Mouse (Mus musculus): Measurements from ENCODE around the gene Cckbr. TPM values are rescaled to one million over a fixed set of nuclear protein-coding genes. Genes with fewer than 3 reads are reported as not detected.

The Cckbr gene
- polyA plus RNA-seq, 1 experiment from 2014 or later: 0.11 TPM

GRCm38 (mm10) chr7:105479232-105479631 lies 53.7 kb downstream of the Cckbr start:
- Histone ChIP-seq H3K36me3 (0 out of 2 replicates have a peak, but pooled peaks cover 4% of the 10 kb centered on the region), H3K9me3 (no peaks in the 10 kb centered on the region), H3K9ac (no peak overlapping the region), H3K4me1 (peaks cover 52% of the 10 kb centered on the region), H3K27ac (replicated peaks) (no peak overlapping the region), H3K4me2 (no peak overlapping the region), H3K4me3 (no peak overlapping the region), H3K27me3 (replicated peaks) (no peaks in the 10 kb centered on the region)
- WGBS: 83% methylated on average over 6 of the region's 6 CpGs
- ATAC-seq (ENCODE audit: extremely low read depth, insufficient number of reproducible peaks, low FRiP score, low TSS enrichment): no peak

- Histone ChIP-seq H3K4me1 (peaks cover 51% of the 10 kb centered on the region), H3K4me2 (peak overlapping the region; percentile 88), H3K27me3 (replicated peaks) (no peaks in the 10 kb centered on the region), H3K9ac (peak overlapping the region; percentile 92), H3K36me3 (0 out of 2 replicates have a peak, but pooled peaks cover 4% of the 10 kb centered on the region), H3K9me3 (no peaks in the 10 kb centered on the region), H3K27ac (replicated peaks) (peak overlapping the region; percentile 86), H3K4me3 (peak overlapping the region; percentile 63)
- WGBS: 52% methylated on average over 5 of the region's 5 CpGs
- ATAC-seq (ENCODE audit: extremely low read depth, insufficient number of reproducible peaks, low FRiP score, low TSS enrichment): no peak
Measured at GRCm38 (mm10) chr7:105480081-105480480, 54.5 kb downstream of the Cckbr start.

- peaks cover 45% of the 10 kb centered on the region for H3K4me1 ChIP-seq
- peak overlapping the region; percentile 88 for H3K4me2 ChIP-seq
- 0 out of 2 replicates have a peak, but pooled peaks cover 4% of the 10 kb centered on the region for H3K36me3 ChIP-seq
- ATAC-seq (ENCODE audit: extremely low read depth, insufficient number of reproducible peaks, low FRiP score, low TSS enrichment): no peak
- H3K27me3 ChIP-seq (replicated peaks): no peaks in the 10 kb centered on the region
- peak overlapping the region; percentile 63 for H3K4me3 ChIP-seq
- H3K9ac ChIP-seq: peak overlapping the region; percentile 92
- WGBS: 43% methylated on average over 23 of the region's 23 CpGs
- peak overlapping the region; percentile 86 for H3K27ac ChIP-seq (replicated peaks)
- no peaks in the 10 kb centered on the region for H3K9me3 ChIP-seq
Measured at GRCm38 (mm10) chr7:105480561-105481504, 55.3 kb downstream of the Cckbr start.

- Histone ChIP-seq H3K9me3 (no peaks in the 10 kb centered on the region), H3K4me2 (peak within 1 kb of the TSS; percentile 88), H3K9ac (peak within 1 kb of the TSS; percentile 92), H3K4me3 (peak within 1 kb of the TSS; percentile 63), H3K27me3 (replicated peaks) (no peaks in the 10 kb centered on the region), H3K36me3 (0 out of 2 replicates have a peak, but pooled peaks cover 4% of the 10 kb centered on the region), H3K27ac (replicated peaks) (peak within 1 kb of the TSS; percentile 86), H3K4me1 (peaks cover 41% of the 10 kb centered on the region)
- WGBS: 3% methylated on average over 63 of the region's 63 CpGs
- peak; percentile 56 for ATAC-seq (ENCODE audit: extremely low read depth, insufficient number of reproducible peaks, low FRiP score, low TSS enrichment)
Measured at GRCm38 (mm10) chr7:105481505-105482411, 56.2 kb downstream of the Cckbr start, which contains the start of gene Cavin3. Cavin3 (minus strand) TSS chr7:105482300.

GRCm38 (mm10) chr7:105482426-105482825 lies 56.9 kb downstream of the Cckbr start:
- peak overlapping the region; percentile 88 for H3K4me2 ChIP-seq
- H3K27me3 ChIP-seq (replicated peaks): no peaks in the 10 kb centered on the region
- WGBS: 42% methylated on average over 8 of the region's 8 CpGs
- H3K27ac ChIP-seq (replicated peaks): peak overlapping the region; percentile 86
- peaks cover 35% of the 10 kb centered on the region for H3K4me1 ChIP-seq
- ATAC-seq (ENCODE audit: extremely low read depth, insufficient number of reproducible peaks, low FRiP score, low TSS enrichment): 0 out of 2 replicates have a peak, but pooled peaks have one; percentile 10
- 0 out of 2 replicates have a peak, but pooled peaks cover 4% of the 10 kb centered on the region for H3K36me3 ChIP-seq
- no peaks in the 10 kb centered on the region for H3K9me3 ChIP-seq
- H3K9ac ChIP-seq: peak overlapping the region; percentile 92
- H3K4me3 ChIP-seq: peak overlapping the region; percentile 63

- H3K27ac ChIP-seq (replicated peaks): no peak overlapping the region
- H3K9me3 ChIP-seq: no peaks in the 10 kb centered on the region
- H3K4me2 ChIP-seq: no peak overlapping the region
- ATAC-seq (ENCODE audit: extremely low read depth, insufficient number of reproducible peaks, low FRiP score, low TSS enrichment): no peak
- H3K4me3 ChIP-seq: no peak overlapping the region
- 64% methylated on average over 5 of the region's 5 CpGs for WGBS
- 0 out of 2 replicates have a peak, but pooled peaks cover 4% of the 10 kb centered on the region for H3K36me3 ChIP-seq
- peaks cover 32% of the 10 kb centered on the region for H3K4me1 ChIP-seq
- no peaks in the 10 kb centered on the region for H3K27me3 ChIP-seq (replicated peaks)
- H3K9ac ChIP-seq: no peak overlapping the region
Measured at GRCm38 (mm10) chr7:105485029-105485428, 59.5 kb downstream of the Cckbr start.

GRCm38 (mm10) chr7:105487104-105487876 lies 61.8 kb downstream of the Cckbr start:
- 66% methylated on average over 6 of the region's 6 CpGs for WGBS
- 0 out of 2 replicates have a peak overlapping the region, but pooled peaks have one; percentile 17 for H3K27ac ChIP-seq (replicated peaks)
- H3K4me1 ChIP-seq: peaks cover 9% of the 10 kb centered on the region
- ATAC-seq (ENCODE audit: extremely low read depth, insufficient number of reproducible peaks, low FRiP score, low TSS enrichment): no peak
- H3K4me3 ChIP-seq: no peak overlapping the region
- H3K9ac ChIP-seq: no peak overlapping the region
- H3K9me3 ChIP-seq: no peaks in the 10 kb centered on the region
- H3K27me3 ChIP-seq (replicated peaks): no peaks in the 10 kb centered on the region
- H3K36me3 ChIP-seq: no peaks in the 10 kb centered on the region
- H3K4me2 ChIP-seq: no peak overlapping the region

GRCm38 (mm10) chr7:105497881-105498280 lies 72.3 kb downstream of the Cckbr start:
- WGBS: 90% methylated on average over 3 of the region's 3 CpGs
- H3K27ac ChIP-seq (replicated peaks): no peak overlapping the region

GRCm38 (mm10) chr7:105498854-105499492 lies 73.4 kb downstream of the Cckbr start:
- Histone ChIP-seq H3K4me1 (no peaks in the 10 kb centered on the region), H3K27ac (replicated peaks) (no peak overlapping the region), H3K4me2 (no peak overlapping the region), H3K4me3 (no peak overlapping the region), H3K9me3 (no peaks in the 10 kb centered on the region), H3K36me3 (no peaks in the 10 kb centered on the region), H3K9ac (no peak overlapping the region), H3K27me3 (replicated peaks) (no peaks in the 10 kb centered on the region)
- WGBS: 47% methylated on average over 10 of the region's 10 CpGs
- ATAC-seq (ENCODE audit: extremely low read depth, insufficient number of reproducible peaks, low FRiP score, low TSS enrichment): no peak

More at GRCm38 (mm10) chr7:105497881-105498280, 72.3 kb downstream of the Cckbr start:
- H3K4me1 ChIP-seq: no peaks in the 10 kb centered on the region
- H3K9ac ChIP-seq: no peak overlapping the region
- H3K4me2 ChIP-seq: no peak overlapping the region
- no peak overlapping the region for H3K4me3 ChIP-seq
- H3K9me3 ChIP-seq: no peaks in the 10 kb centered on the region
- no peaks in the 10 kb centered on the region for H3K27me3 ChIP-seq (replicated peaks)
- no peak for ATAC-seq (ENCODE audit: extremely low read depth, insufficient number of reproducible peaks, low FRiP score, low TSS enrichment)
- H3K36me3 ChIP-seq: no peaks in the 10 kb centered on the region

- 80% methylated on average over 1 of the region's 1 CpGs for WGBS
- no peaks in the 10 kb centered on the region for H3K4me1 ChIP-seq
- no peak overlapping the region for H3K27ac ChIP-seq (replicated peaks)
- H3K4me2 ChIP-seq: no peak overlapping the region
- no peaks in the 10 kb centered on the region for H3K9me3 ChIP-seq
- no peak overlapping the region for H3K4me3 ChIP-seq
- H3K9ac ChIP-seq: no peak overlapping the region
- no peak for ATAC-seq (ENCODE audit: extremely low read depth, insufficient number of reproducible peaks, low FRiP score, low TSS enrichment)
- no peaks in the 10 kb centered on the region for H3K36me3 ChIP-seq
- no peaks in the 10 kb centered on the region for H3K27me3 ChIP-seq (replicated peaks)
Measured at GRCm38 (mm10) chr7:105499676-105500075, 74.1 kb downstream of the Cckbr start.

Data from heart, embryonic 13.5 days (tissue).